ENCODE assay signal across 8 mouse cellular contexts in the genomic region with DNA sequence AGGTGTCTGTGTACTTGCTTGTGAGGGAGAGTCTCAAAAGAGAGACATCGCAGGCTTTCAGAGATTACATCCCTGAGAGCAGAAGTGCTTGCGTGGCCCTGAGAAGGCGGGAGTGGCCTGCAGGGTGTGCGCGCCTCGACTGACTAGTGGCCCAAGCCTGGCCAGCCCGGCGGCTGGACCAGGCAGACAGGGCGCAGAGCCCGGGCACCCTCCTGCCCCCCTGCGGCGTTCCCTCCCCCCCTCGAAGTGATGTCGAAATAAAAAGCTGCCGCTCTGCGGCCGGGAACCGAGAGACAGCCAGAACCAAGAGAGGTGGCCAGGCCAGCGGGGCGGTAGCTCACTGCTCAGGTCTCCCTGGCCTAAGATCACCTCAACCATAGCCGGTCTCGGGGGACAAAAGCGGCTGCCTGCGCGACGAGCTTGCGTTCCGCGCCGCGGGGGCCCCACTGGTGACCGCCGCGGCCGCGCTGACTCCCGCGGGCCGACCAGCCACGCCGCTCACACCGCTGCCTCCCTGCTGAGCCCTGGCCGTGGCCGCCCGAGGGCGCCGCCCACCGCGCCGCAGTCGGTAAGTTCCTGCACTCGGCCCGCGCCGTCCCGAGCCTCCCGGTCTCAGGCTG. TPM values are rescaled to one million over a fixed set of nuclear protein-coding genes. Genes with fewer than 3 reads are reported as not detected.
DNase-seq lines count a peak whose midpoint lies in the region; ATAC-seq and TF ChIP-seq lines count a peak whose summit lies in the region.

A gene (plus strand): TSS at position 459 of the 620 bp plus-strand sequence.

- DNase-seq in gastrocnemius, postnatal 10 days, result peak; percentile 52
- no peak for DNase-seq in gastrocnemius, adult 8-10 months (ENCODE audit: low spot score in 2 of 2)
- DNase-seq in embryonic facial prominence, embryonic 11.5 days (ENCODE audit: low spot score), result no peak
- DNase-seq in heart, postnatal 14 days, result peak; percentile 49 to 66
- no peak for DNase-seq in midbrain, postnatal 0 days (ENCODE audit: low spot score)
- no peak for DNase-seq in cerebellum, postnatal 36 days
- no peak for DNase-seq in frontal cortex, postnatal 10 days (ENCODE audit: low spot score in 2 of 2)

- H3K36me3 ChIP-seq in embryonic facial prominence, embryonic 11.5 days (replicated peaks; ENCODE audit: control insufficient read depth, insufficient read depth, low read depth, low read length), result no peaks in the 10 kb centered on the region
- H3K36me3 ChIP-seq in limb, embryonic 13.5 days, result no peaks in the 10 kb centered on the region
- no peaks in the 10 kb centered on the region for H3K36me3 ChIP-seq in midbrain, postnatal 0 days (ENCODE audit: insufficient read depth, low read length)

- peak within 1 kb of the TSS; percentile 83 for H3K4me2 ChIP-seq in embryonic facial prominence, embryonic 11.5 days (ENCODE audit: low read depth, low read length)
- H3K4me2 ChIP-seq in limb, embryonic 13.5 days (replicated peaks), result peak within 1 kb of the TSS; percentile 72
- peak within 1 kb of the TSS; percentile 51 for H3K4me2 ChIP-seq in midbrain, postnatal 0 days (ENCODE audit: low read depth, low read length, poor library complexity, severe bottlenecking)

- no peak for TF ChIP-seq CTCF in midbrain, postnatal 0 days (IDR thresholded peaks at IDR 0.05)

- WGBS in embryonic facial prominence, embryonic 11.5 days, result under 1% methylated on average over 53 of the region's 57 CpGs
- 0% methylated on average over 57 of the region's 57 CpGs for WGBS in limb, embryonic 13.5 days
- WGBS in midbrain, postnatal 0 days, result under 1% methylated on average over 52 of the region's 57 CpGs

- peak within 1 kb of the TSS; percentile 55 for H3K9ac ChIP-seq in embryonic facial prominence, embryonic 11.5 days (replicated peaks; ENCODE audit: low read length)
- H3K9ac ChIP-seq in limb, embryonic 13.5 days, result peak within 1 kb of the TSS; percentile 54
- H3K9ac ChIP-seq in midbrain, postnatal 0 days (replicated peaks; ENCODE audit: low read length, poor library complexity, severe bottlenecking), result peak within 1 kb of the TSS; percentile 55

- H3K27me3 ChIP-seq in embryonic facial prominence, embryonic 11.5 days (ENCODE audit: control insufficient read depth, insufficient read depth, low read length), result peaks cover 90% of the 10 kb centered on the region
- H3K27me3 ChIP-seq in limb, embryonic 13.5 days, result peaks cover 100% of the 10 kb centered on the region
- H3K27me3 ChIP-seq in midbrain, postnatal 0 days (ENCODE audit: insufficient read depth, low read length), result peaks cover 53% of the 10 kb centered on the region

- intact Hi-C loops in heart, postnatal 14 days (cut with DNase I), result loop anchor here (5.0 kb wide), 2 partner anchors 129 to 294 kb away; no protein-coding TSS in a partner anchor

- ATAC-seq in embryonic facial prominence, embryonic 11.5 days (replicated peaks; ENCODE audit: insufficient number of reproducible peaks, low FRiP score, low TSS enrichment, low read depth), result no peak
- no peak for ATAC-seq in limb, embryonic 13.5 days (ENCODE audit: low FRiP score, low read depth)
- ATAC-seq in midbrain, postnatal 0 days (ENCODE audit: low FRiP score), result no peak

- no peak within 1 kb of the TSS for H3K27ac ChIP-seq in embryonic facial prominence, embryonic 11.5 days (replicated peaks; ENCODE audit: low read depth, low read length)
- H3K27ac ChIP-seq in limb, embryonic 13.5 days, result no peak within 1 kb of the TSS
- H3K27ac ChIP-seq in midbrain, postnatal 0 days (ENCODE audit: low read depth, low read length), result peak within 1 kb of the TSS; percentile 47

- no peaks in the 10 kb centered on the region for H3K9me3 ChIP-seq in embryonic facial prominence, embryonic 11.5 days (replicated peaks; ENCODE audit: control insufficient read depth, low read length)
- H3K9me3 ChIP-seq in limb, embryonic 13.5 days, result no peaks in the 10 kb centered on the region
- no peaks in the 10 kb centered on the region for H3K9me3 ChIP-seq in midbrain, postnatal 0 days (ENCODE audit: low read length)

- peaks cover 21% of the 10 kb centered on the region for H3K4me1 ChIP-seq in embryonic facial prominence, embryonic 11.5 days (ENCODE audit: control insufficient read depth, insufficient read depth, low read length)
- H3K4me1 ChIP-seq in limb, embryonic 13.5 days, result peaks cover 48% of the 10 kb centered on the region
- H3K4me1 ChIP-seq in midbrain, postnatal 0 days (ENCODE audit: insufficient read depth, low read length), result 0 out of 2 replicates have a peak, but pooled peaks cover 2% of the 10 kb centered on the region

- peak within 1 kb of the TSS; percentile 38 for H3K4me3 ChIP-seq in embryonic facial prominence, embryonic 11.5 days (ENCODE audit: low read depth, low read length)
- H3K4me3 ChIP-seq in limb, embryonic 13.5 days, result peak within 1 kb of the TSS; percentile 43
- peak within 1 kb of the TSS; percentile 36 for H3K4me3 ChIP-seq in midbrain, postnatal 0 days (ENCODE audit: low read depth, low read length)

RNA-seq across cellular contexts. Expression of the gene that starts here (rescaled TPM):
- total RNA-seq in gastrocnemius, postnatal 10 days (2021), result 1 to 10 TPM; 5.7 to 6.0 TPM
- total RNA-seq in gastrocnemius, adult 8-10 months (2022), result 1 to 10 TPM; 3.0 to 6.0 (median 4.1) TPM
- polyA plus RNA-seq in embryonic facial prominence, embryonic 11.5 days (2014; fragmentation: Nextera tagmentation; extraction: Ambion mirVana), result 28.3 and 30.0 TPM in 2 replicates
- 10 to 100 TPM; 21.4 to 23.7 TPM for total RNA-seq in heart, postnatal 14 days (2021)
- 11.9 and 12.0 TPM in 2 replicates for polyA plus RNA-seq in limb, embryonic 13.5 days (2015; fragmentation: Nextera tagmentation; extraction: Ambion mirVana)
- 9.2 and 19.3 TPM in 2 replicates for total RNA-seq in midbrain, postnatal 0 days (2014; rRNA removed)
- polyA plus RNA-seq in midbrain, postnatal 0 days (2015; fragmentation: Nextera tagmentation; extraction: Ambion mirVana), result 17.2 and 18.5 TPM in 2 replicates

Comparison
In these comparisons a context has a peak if more than half of its experiments do, and no peak if none do; other contexts are left out.
1. DNase-seq: peak in gastrocnemius, postnatal 10 days (single experiment) and heart, postnatal 14 days (2 of 2); none in gastrocnemius, adult 8-10 months (0 of 2), embryonic facial prominence, embryonic 11.5 days (single experiment), midbrain, postnatal 0 days (single experiment), cerebellum, postnatal 36 days (0 of 2) and frontal cortex, postnatal 10 days (0 of 2).
2. Peak in every context shown above with its lines, with median percentiles within 50 percentile points of each other: H3K4me2 ChIP-seq, H3K4me3 ChIP-seq and H3K9ac ChIP-seq.